Mouse (Mus musculus) limb, embryonic 10.5 days (tissue): ENCODE measurements around the gene Olfr487. TPM values are rescaled to one million over a fixed set of nuclear protein-coding genes. Genes with fewer than 3 reads are reported as not detected.
"Not testable (repeated sequence)": the region's sequence is repeated elsewhere in the genome, so short reads cannot be mapped to it uniquely, and the experiment has no call there.

Source experiments
- DNase-seq: peaks from one replicate; pipeline ENCODE4 v3.0.0-alpha.2; 2017; ENCODE audit warnings: low spot score
- H3K27ac ChIP-seq: fragments of 300-500 bp; sonication (generic); 2 replicates; pipeline ENCODE4 v1.5.1; 2016; ENCODE audit warnings: mild to moderate bottlenecking
- H3K27me3 ChIP-seq: fragments of 300-500 bp; sonication (generic); 2 replicates; pipeline ENCODE4 v1.6.1; 2016; ENCODE audit warnings: low read depth, mild to moderate bottlenecking; ENCODE audit not compliant: poor library complexity, severe bottlenecking
- H3K36me3 ChIP-seq: fragments of 300-500 bp; sonication (generic); 2 replicates; pipeline ENCODE4 v1.6.1; 2016; ENCODE audit warnings: mild to moderate bottlenecking, moderate library complexity
- H3K4me1 ChIP-seq: fragments of 300-500 bp; sonication (generic); 2 replicates; pipeline ENCODE4 v1.6.1; 2016
- H3K4me3 ChIP-seq: fragments of 300-500 bp; sonication (generic); 2 replicates; pipeline ENCODE4 v1.5.1; 2016; ENCODE audit warnings: mild to moderate bottlenecking, moderate library complexity
- H3K9me3 ChIP-seq: fragments of 300-500 bp; sonication (generic); replicated peaks from 2 replicates; pipeline ENCODE4 v1.6.1; 2016; ENCODE audit warnings: mild to moderate bottlenecking
- WGBS: fragments of 180-500 bp; shearing (Covaris S2); methylation state at CpG from one replicate; pipeline ENCODE4 v1.1.7; 2016; 5-methylcytosine and 5-hydroxymethylcytosine counted together
- polyA plus RNA-seq: library from polyadenylated mRNA; unstranded; fragments of >200 nt; fragmentation: Nextera tagmentation; extraction: Ambion mirVana; gene quantifications from 2 replicates; pipeline ENCODE4 v1.2.1, GENCODE M21; 2016

Olfr487 gene
- polyA plus RNA-seq, result not detected in 2 replicates

- H3K4me3 ChIP-seq, H3K9me3 ChIP-seq, DNase-seq, H3K4me1 ChIP-seq, H3K36me3 ChIP-seq, H3K27ac ChIP-seq, H3K27me3 ChIP-seq: not testable (repeated sequence)
Measured at GRCm38 (mm10) chr7:108214536-108214935, at the start of gene Olfr487. TSS of gene Olfr487 (minus strand) at chr7:108214636.

GRCm38 (mm10) chr7:108258247-108258646, 43.8 kb upstream of the Olfr487 start, which contains the start of gene Olfr488:
TSS of gene Olfr488 (minus strand) at chr7:108258347.
- Histone ChIP-seq H3K4me3 (no peak within 1 kb of the TSS), H3K4me1 (no peaks in the 10 kb centered on the region), H3K27ac (no peak within 1 kb of the TSS), H3K36me3 (no peaks in the 10 kb centered on the region), H3K27me3 (no peaks in the 10 kb centered on the region), H3K9me3 (no peaks in the 10 kb centered on the region)
- no peak for DNase-seq

GRCm38 (mm10) chr7:108233551-108233950, 19.1 kb upstream of the Olfr487 start:
- Histone ChIP-seq H3K27me3 (no peaks in the 10 kb centered on the region), H3K27ac (no peak overlapping the region), H3K4me3 (no peak overlapping the region), H3K9me3 (no peaks in the 10 kb centered on the region), H3K36me3 (no peaks in the 10 kb centered on the region), H3K4me1 (no peaks in the 10 kb centered on the region)
- 91% methylated on average over 3 of the region's 3 CpGs for WGBS
- DNase-seq, result no peak

- no peak for DNase-seq
- Histone ChIP-seq H3K36me3 (no peaks in the 10 kb centered on the region), H3K4me1 (no peaks in the 10 kb centered on the region), H3K4me3 (no peak overlapping the region), H3K27ac (no peak overlapping the region), H3K9me3 (no peaks in the 10 kb centered on the region), H3K27me3 (no peaks in the 10 kb centered on the region)
- 68% methylated on average over 6 of the region's 6 CpGs for WGBS
Measured at GRCm38 (mm10) chr7:108196938-108197337, 17.5 kb downstream of the Olfr487 start.

- H3K36me3 ChIP-seq, H3K9me3 ChIP-seq, H3K4me1 ChIP-seq, H3K4me3 ChIP-seq, H3K27ac ChIP-seq, DNase-seq, H3K27me3 ChIP-seq: not testable (repeated sequence)
- WGBS, result 66% methylated on average over 3 of the region's 3 CpGs
Measured at GRCm38 (mm10) chr7:108196337-108196736, 18.1 kb downstream of the Olfr487 start.

- not testable (repeated sequence) for DNase-seq, H3K27me3 ChIP-seq, H3K4me1 ChIP-seq, H3K4me3 ChIP-seq, H3K9me3 ChIP-seq, H3K36me3 ChIP-seq, H3K27ac ChIP-seq
- WGBS, result 76% methylated on average over 1 of the region's 1 CpGs
Measured at GRCm38 (mm10) chr7:108192714-108193113, 21.7 kb downstream of the Olfr487 start.

GRCm38 (mm10) chr7:108191196-108191595, 23.2 kb downstream of the Olfr487 start:
- H3K27me3 ChIP-seq, H3K4me3 ChIP-seq, DNase-seq, H3K36me3 ChIP-seq, H3K27ac ChIP-seq, H3K9me3 ChIP-seq, H3K4me1 ChIP-seq: not testable (repeated sequence)
- 66% methylated on average over 2 of the region's 2 CpGs for WGBS

GRCm38 (mm10) chr7:108185237-108185636, 29.2 kb downstream of the Olfr487 start:
- not testable (repeated sequence) for H3K4me1 ChIP-seq, H3K4me3 ChIP-seq, H3K9me3 ChIP-seq, DNase-seq, H3K27me3 ChIP-seq, H3K36me3 ChIP-seq, H3K27ac ChIP-seq
- 92% methylated on average over 2 of the region's 2 CpGs for WGBS

GRCm38 (mm10) chr7:108184401-108184800, 30.0 kb downstream of the Olfr487 start:
- H3K4me1 ChIP-seq, H3K4me3 ChIP-seq, H3K36me3 ChIP-seq, H3K9me3 ChIP-seq, H3K27me3 ChIP-seq, H3K27ac ChIP-seq, DNase-seq: not testable (repeated sequence)
- WGBS, result 87% methylated on average over 3 of the region's 3 CpGs

GRCm38 (mm10) chr7:108172642-108173041, 41.8 kb downstream of the Olfr487 start, which contains the start of gene Olfr486:
TSS of gene Olfr486 (minus strand) at chr7:108172742.
- H3K36me3 ChIP-seq, H3K4me1 ChIP-seq, H3K27me3 ChIP-seq, H3K27ac ChIP-seq, DNase-seq, H3K4me3 ChIP-seq, H3K9me3 ChIP-seq: not testable (repeated sequence)
- 86% methylated on average over 1 of the region's 1 CpGs for WGBS

GRCm38 (mm10) chr7:108159771-108160170, 54.7 kb downstream of the Olfr487 start, which contains the start of gene Olfr485:
TSS of gene Olfr485 (minus strand) at chr7:108159871.
- no peak for DNase-seq
- Histone ChIP-seq H3K36me3 (no peaks in the 10 kb centered on the region), H3K4me1 (no peaks in the 10 kb centered on the region), H3K9me3 (no peaks in the 10 kb centered on the region), H3K27me3 (no peaks in the 10 kb centered on the region), H3K27ac (no peak within 1 kb of the TSS), H3K4me3 (no peak within 1 kb of the TSS)

Other genes with a start within 250 kb of the Olfr487 start
- not detected in 2 replicates for gene Olfr476, start 249.8 kb downstream of the Olfr487 start, polyA plus RNA-seq
- not detected in 2 replicates for gene Olfr477, start 227.9 kb downstream of the Olfr487 start, polyA plus RNA-seq
- gene Olfr478, start 180.6 kb downstream of the Olfr487 start, polyA plus RNA-seq, result not detected in 2 replicates
- not detected in 2 replicates for gene Olfr479, start 163.9 kb downstream of the Olfr487 start, polyA plus RNA-seq
- not detected in 2 replicates for gene Olfr480, start 147.3 kb downstream of the Olfr487 start, polyA plus RNA-seq
- not detected in 2 replicates for gene Olfr481, start 134.8 kb downstream of the Olfr487 start, polyA plus RNA-seq
- gene Olfr482, start 117.0 kb downstream of the Olfr487 start, polyA plus RNA-seq, result 0.10 TPM in 2 replicates
- gene Olfr483, start 113.8 kb downstream of the Olfr487 start, polyA plus RNA-seq, result not detected in 2 replicates
- gene Olfr484, start 87.2 kb downstream of the Olfr487 start, polyA plus RNA-seq, result not detected in 2 replicates
- not detected in 2 replicates for gene Olfr485, start 54.8 kb downstream of the Olfr487 start, polyA plus RNA-seq
- not detected in 2 replicates for gene Olfr486, start 41.9 kb downstream of the Olfr487 start, polyA plus RNA-seq
- not detected in 2 replicates for gene Olfr488, start 43.7 kb upstream of the Olfr487 start, polyA plus RNA-seq
- not detected in 2 replicates for gene Olfr490, start 74.3 kb upstream of the Olfr487 start, polyA plus RNA-seq
- gene Olfr491, start 98.8 kb upstream of the Olfr487 start, polyA plus RNA-seq, result not detected in 2 replicates
- not detected in 2 replicates for gene Olfr492, start 109.0 kb upstream of the Olfr487 start, polyA plus RNA-seq
- gene Olfr493, start 132.3 kb upstream of the Olfr487 start, polyA plus RNA-seq, result not detected in 2 replicates
- gene Olfr494, start 150.7 kb upstream of the Olfr487 start, polyA plus RNA-seq, result not detected in 2 replicates
- not detected in 2 replicates for gene Olfr495, start 178.5 kb upstream of the Olfr487 start, polyA plus RNA-seq
- not detected in 2 replicates for gene Olfr497, start 205.8 kb upstream of the Olfr487 start, polyA plus RNA-seq